Mouse (Mus musculus) lung, embryonic 15.5 days (tissue): Measurements from ENCODE around the gene Aak1. TPM values are rescaled to one million over a fixed set of nuclear protein-coding genes. Genes with fewer than 3 reads are reported as not detected.

Source experiments
- ATAC-seq: fragments of 200-750 bp; cut with Nextera tagmentation; 2 replicates; pipeline ENCODE4 v1.8.0; 2017; ENCODE audit warnings: moderate number of reproducible peaks, borderline replicate concordance; ENCODE audit not compliant: low FRiP score, low TSS enrichment; ENCODE audit errors: extremely low read depth
- H3K27ac ChIP-seq: fragments of 300-500 bp; sonication (generic); 2 replicates; pipeline ENCODE4 v1.5.1; 2015; ENCODE audit warnings: moderate library complexity, mild to moderate bottlenecking, inconsistent platforms
- H3K27me3 ChIP-seq: fragments of 300-500 bp; sonication (generic); 2 replicates; pipeline ENCODE4 v1.6.1; 2015; ENCODE audit warnings: inconsistent platforms
- H3K36me3 ChIP-seq: fragments of 300-500 bp; sonication (generic); 2 replicates; pipeline ENCODE4 v1.6.1; 2015; ENCODE audit warnings: inconsistent platforms
- H3K4me1 ChIP-seq: fragments of 300-500 bp; sonication (generic); 2 replicates; pipeline ENCODE4 v1.6.1; 2015; ENCODE audit warnings: inconsistent platforms
- H3K4me2 ChIP-seq: fragments of 300-500 bp; sonication (generic); 2 replicates; pipeline ENCODE4 v1.6.1; 2015; ENCODE audit warnings: inconsistent platforms, mild to moderate bottlenecking, moderate library complexity
- H3K4me3 ChIP-seq: fragments of 300-500 bp; sonication (generic); 2 replicates; pipeline ENCODE4 v1.5.1; 2015; ENCODE audit warnings: mild to moderate bottlenecking, inconsistent platforms
- H3K9ac ChIP-seq: fragments of 300-500 bp; sonication (generic); 2 replicates; pipeline ENCODE4 v1.6.1; 2015; ENCODE audit warnings: inconsistent platforms
- H3K9me3 ChIP-seq: fragments of 300-500 bp; sonication (generic); 2 replicates; pipeline ENCODE4 v1.6.1; 2016; ENCODE audit warnings: inconsistent platforms
- WGBS: fragments of 180-500 bp; shearing (Covaris S2); methylation state at CpG from one replicate; pipeline ENCODE4 v1.1.7; 2015; 5-methylcytosine and 5-hydroxymethylcytosine counted together
- polyA plus RNA-seq: library from polyadenylated mRNA; unstranded; fragments of >200 nt; fragmentation: Nextera tagmentation; extraction: Ambion mirVana; gene quantifications from 2 replicates; pipeline ENCODE4 v1.2.1, GENCODE M21; 2015

Aak1 gene
- polyA plus RNA-seq, 1 experiment from 2014 or later = 17.2 TPM

GRCm38 (mm10) chr6:86899965-86900364 lies 50.6 kb downstream of the Aak1 start:
- H3K4me3 ChIP-seq = no peak overlapping the region
- H3K27me3 ChIP-seq = no peaks in the 10 kb centered on the region
- no peaks in the 10 kb centered on the region for H3K4me1 ChIP-seq
- H3K36me3 ChIP-seq = no peaks in the 10 kb centered on the region
- H3K27ac ChIP-seq = no peak overlapping the region
- no peak for ATAC-seq
- H3K4me2 ChIP-seq = no peak overlapping the region
- H3K9ac ChIP-seq = no peak overlapping the region
- 83% methylated on average over 2 of the region's 3 CpGs for WGBS
- H3K9me3 ChIP-seq = no peaks in the 10 kb centered on the region

GRCm38 (mm10) chr6:86900546-86900945 lies 51.2 kb downstream of the Aak1 start:
- Histone ChIP-seq H3K36me3 (no peaks in the 10 kb centered on the region), H3K4me1 (no peaks in the 10 kb centered on the region), H3K4me3 (no peak overlapping the region), H3K4me2 (no peak overlapping the region), H3K27me3 (no peaks in the 10 kb centered on the region), H3K9ac (no peak overlapping the region), H3K27ac (no peak overlapping the region), H3K9me3 (no peaks in the 10 kb centered on the region)
- 85% methylated on average over 3 of the region's 3 CpGs for WGBS
- no peak for ATAC-seq

DNA sequence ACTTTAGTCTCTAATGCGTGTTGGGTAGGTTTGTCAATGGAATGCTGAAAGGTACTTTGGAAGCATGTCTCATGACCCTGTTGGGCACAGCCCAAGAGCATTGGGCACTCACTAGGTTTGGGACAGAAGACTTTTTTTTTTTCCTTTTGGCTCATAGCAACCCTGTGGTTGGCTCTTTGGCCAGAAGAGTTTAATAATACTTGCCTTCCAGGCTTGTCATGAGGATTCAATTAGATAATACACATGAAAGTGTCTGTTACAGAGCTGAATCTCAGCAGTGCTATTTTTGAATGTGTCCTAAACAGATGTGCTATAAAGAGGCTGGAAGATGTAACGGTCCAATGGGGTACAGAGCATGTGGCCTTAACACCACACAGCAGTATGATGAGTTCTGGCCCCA lies 56.2 kb downstream of the Aak1 start:
- WGBS = 74% methylated on average over 2 of the region's 2 CpGs
- Histone ChIP-seq H3K9ac (no peak overlapping the region), H3K27me3 (no peaks in the 10 kb centered on the region), H3K4me3 (no peak overlapping the region), H3K4me1 (peaks cover 11% of the 10 kb centered on the region; the same call in 1 of the 2 replicates), H3K36me3 (no peaks in the 10 kb centered on the region), H3K27ac (no peak overlapping the region), H3K9me3 (no peaks in the 10 kb centered on the region), H3K4me2 (no peak overlapping the region)
- no peak for ATAC-seq

GRCm38 (mm10) chr6:86907191-86907590 lies 57.9 kb downstream of the Aak1 start:
- Histone ChIP-seq H3K9me3 (no peaks in the 10 kb centered on the region), H3K9ac (no peak overlapping the region), H3K27ac (no peak overlapping the region), H3K27me3 (no peaks in the 10 kb centered on the region), H3K36me3 (no peaks in the 10 kb centered on the region), H3K4me1 (peaks cover 11% of the 10 kb centered on the region; the same call in 1 of the 2 replicates), H3K4me3 (no peak overlapping the region), H3K4me2 (no peak overlapping the region)
- 80% methylated on average over 2 of the region's 2 CpGs for WGBS
- no peak for ATAC-seq

DNA sequence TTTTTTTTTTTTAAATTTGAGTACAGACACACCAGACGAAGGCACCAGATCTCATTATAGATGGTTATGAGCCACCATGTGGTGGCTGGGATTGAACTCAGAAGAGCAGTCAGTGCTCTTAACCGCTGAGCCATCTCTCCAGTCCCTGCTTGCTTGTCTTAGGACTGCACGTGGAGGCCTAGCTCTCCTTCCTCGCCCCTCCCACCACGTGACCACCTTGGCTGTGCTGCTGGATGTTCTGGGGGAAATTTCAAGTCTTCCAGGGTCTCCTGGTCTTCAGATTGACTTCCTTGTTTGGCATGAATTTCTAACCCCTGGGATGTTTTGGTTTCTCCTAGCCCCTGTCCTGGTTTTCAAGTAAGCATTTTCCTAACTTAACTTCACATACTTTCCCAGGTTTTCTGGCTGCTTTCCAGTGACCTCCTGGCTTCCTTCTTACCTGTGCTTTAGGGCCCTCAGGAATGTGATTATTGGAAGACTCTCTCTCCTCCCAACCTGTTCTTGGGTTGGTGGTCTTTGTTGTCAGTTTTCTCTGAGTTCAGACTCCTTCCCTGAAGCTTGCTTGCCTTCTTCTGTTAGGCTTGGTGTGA lies 59.3 kb downstream of the Aak1 start:
- no peaks in the 10 kb centered on the region for H3K9me3 ChIP-seq
- no peak overlapping the region for H3K4me2 ChIP-seq
- no peaks in the 10 kb centered on the region for H3K36me3 ChIP-seq
- H3K4me1 ChIP-seq = peaks cover 11% of the 10 kb centered on the region; the same call in 1 of the 2 replicates
- H3K9ac ChIP-seq = no peak overlapping the region
- 0 out of 2 replicates have a peak overlapping the region, but pooled peaks have one; percentile 6 for H3K27ac ChIP-seq
- H3K27me3 ChIP-seq = no peaks in the 10 kb centered on the region
- WGBS = 58% methylated on average over 5 of the region's 5 CpGs
- no peak for ATAC-seq
- no peak overlapping the region for H3K4me3 ChIP-seq

- no peak overlapping the region for H3K4me2 ChIP-seq
- H3K27ac ChIP-seq = no peak overlapping the region
- H3K36me3 ChIP-seq = no peaks in the 10 kb centered on the region
- ATAC-seq = no peak
- H3K9ac ChIP-seq = no peak overlapping the region
- 60% methylated on average over 7 of the region's 7 CpGs for WGBS
- H3K27me3 ChIP-seq = no peaks in the 10 kb centered on the region
- no peak overlapping the region for H3K4me3 ChIP-seq
- H3K4me1 ChIP-seq = peaks cover 11% of the 10 kb centered on the region; the same call in 1 of the 2 replicates
- no peaks in the 10 kb centered on the region for H3K9me3 ChIP-seq
These were observed 60.6 kb downstream of the Aak1 start for GRCm38 (mm10) chr6:86909881-86910280.

- 71% methylated on average over 5 of the region's 5 CpGs for WGBS
- H3K4me1 ChIP-seq = peaks cover 14% of the 10 kb centered on the region
- no peak overlapping the region for H3K27ac ChIP-seq
- no peak overlapping the region for H3K4me3 ChIP-seq
- no peak overlapping the region for H3K4me2 ChIP-seq
- no peak for ATAC-seq
- H3K9ac ChIP-seq = no peak overlapping the region
- H3K9me3 ChIP-seq = no peaks in the 10 kb centered on the region
- no peaks in the 10 kb centered on the region for H3K27me3 ChIP-seq
- H3K36me3 ChIP-seq = no peaks in the 10 kb centered on the region
These were observed 67.0 kb downstream of the Aak1 start for GRCm38 (mm10) chr6:86916157-86916820.

- H3K4me1 ChIP-seq = peaks cover 14% of the 10 kb centered on the region
- no peak overlapping the region for H3K27ac ChIP-seq
- H3K36me3 ChIP-seq = no peaks in the 10 kb centered on the region
- H3K9me3 ChIP-seq = no peaks in the 10 kb centered on the region
- H3K27me3 ChIP-seq = no peaks in the 10 kb centered on the region
- 57% methylated on average over 4 of the region's 4 CpGs for WGBS
- no peak for ATAC-seq
- H3K4me2 ChIP-seq = no peak overlapping the region
- no peak overlapping the region for H3K9ac ChIP-seq
- H3K4me3 ChIP-seq = no peak overlapping the region
These were observed 67.9 kb downstream of the Aak1 start for GRCm38 (mm10) chr6:86917231-86917630.

DNA sequence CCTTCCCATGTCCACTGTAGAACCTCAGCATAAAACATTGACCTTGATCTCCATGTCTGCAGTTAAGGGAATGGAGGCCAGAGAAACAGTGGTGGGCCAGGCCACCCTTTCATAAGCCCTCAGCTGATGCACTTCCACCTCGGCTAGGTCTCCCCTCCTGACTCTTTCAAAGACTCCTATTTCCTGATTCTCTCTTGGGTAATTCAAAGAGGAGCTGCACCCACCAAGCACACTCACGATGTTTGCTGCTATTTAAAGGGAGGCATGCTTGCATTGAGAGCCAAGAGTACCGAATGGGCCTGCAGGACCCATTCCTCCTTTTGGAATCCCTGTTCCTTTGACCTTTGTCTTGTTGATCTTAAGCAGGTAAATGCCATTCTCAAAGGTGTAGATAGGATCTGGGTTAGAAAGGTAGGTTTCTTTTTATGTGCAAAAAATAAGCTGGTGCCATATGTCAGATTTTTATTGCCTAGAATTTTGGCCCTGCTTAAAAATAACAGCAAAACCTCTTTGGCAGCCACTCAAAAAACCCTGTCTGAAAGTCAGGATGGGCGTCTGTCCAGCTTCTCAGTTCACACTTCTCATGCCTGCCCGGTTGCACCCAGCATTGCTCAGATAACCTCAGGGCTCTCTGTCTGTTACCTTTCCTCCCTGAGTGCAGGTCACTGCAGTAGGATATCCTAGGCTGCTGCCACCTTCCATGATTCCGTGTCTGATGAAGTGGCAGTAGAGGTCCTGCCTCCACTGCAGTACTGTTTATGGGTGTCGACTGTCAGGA lies 68.9 kb downstream of the Aak1 start:
- Histone ChIP-seq H3K9ac (no peak overlapping the region), H3K36me3 (no peaks in the 10 kb centered on the region), H3K27me3 (no peaks in the 10 kb centered on the region), H3K27ac (no peak overlapping the region), H3K4me3 (no peak overlapping the region), H3K4me1 (peaks cover 14% of the 10 kb centered on the region), H3K4me2 (no peak overlapping the region), H3K9me3 (no peaks in the 10 kb centered on the region)
- WGBS = 47% methylated on average over 7 of the region's 7 CpGs
- ATAC-seq = no peak

GRCm38 (mm10) chr6:86921880-86922279 lies 72.6 kb downstream of the Aak1 start:
- no peak overlapping the region for H3K9ac ChIP-seq
- no peak overlapping the region for H3K4me2 ChIP-seq
- no peaks in the 10 kb centered on the region for H3K27me3 ChIP-seq
- 15% methylated on average over 4 of the region's 4 CpGs for WGBS
- 0 out of 2 replicates have a peak, but pooled peaks cover 13% of the 10 kb centered on the region for H3K36me3 ChIP-seq
- peak; percentile 69 for ATAC-seq
- no peaks in the 10 kb centered on the region for H3K9me3 ChIP-seq
- no peak overlapping the region for H3K4me3 ChIP-seq
- peaks cover 14% of the 10 kb centered on the region for H3K4me1 ChIP-seq
- no peak overlapping the region for H3K27ac ChIP-seq

GRCm38 (mm10) chr6:86924746-86925145 lies 75.4 kb downstream of the Aak1 start:
- no peak overlapping the region for H3K4me2 ChIP-seq
- 83% methylated on average over 4 of the region's 4 CpGs for WGBS
- H3K9ac ChIP-seq = no peak overlapping the region
- H3K9me3 ChIP-seq = no peaks in the 10 kb centered on the region
- no peaks in the 10 kb centered on the region for H3K4me1 ChIP-seq
- H3K27me3 ChIP-seq = no peaks in the 10 kb centered on the region
- no peak overlapping the region for H3K27ac ChIP-seq
- no peak for ATAC-seq
- H3K4me3 ChIP-seq = no peak overlapping the region
- H3K36me3 ChIP-seq = 0 out of 2 replicates have a peak, but pooled peaks cover 20% of the 10 kb centered on the region

GRCm38 (mm10) chr6:86934541-86934940 lies 85.2 kb downstream of the Aak1 start:
- WGBS = 72% methylated on average over 5 of the region's 5 CpGs
- no peak overlapping the region for H3K27ac ChIP-seq
- no peak overlapping the region for H3K4me2 ChIP-seq
- peaks cover 23% of the 10 kb centered on the region for H3K36me3 ChIP-seq
- H3K4me3 ChIP-seq = no peak overlapping the region
- H3K9ac ChIP-seq = no peak overlapping the region
- no peaks in the 10 kb centered on the region for H3K4me1 ChIP-seq
- H3K9me3 ChIP-seq = no peaks in the 10 kb centered on the region
- no peak for ATAC-seq
- no peaks in the 10 kb centered on the region for H3K27me3 ChIP-seq
